Mouse (Mus musculus) cerebral cortex, adult 2 months (tissue): Measurements from ENCODE around the gene Ninj2.

Source experiments
- WGBS: fragments of 180-500 bp; shearing (Covaris S2); methylation state at CpG from one replicate; pipeline ENCODE4 v1.1.7; 2018; 5-methylcytosine and 5-hydroxymethylcytosine counted together

Gene Ninj2

GRCm38 (mm10) chr6:120094091-120094776 lies 1.1 kb downstream of the Ninj2 start:
- 78% methylated on average over 9 of the region's 9 CpGs for WGBS

GRCm38 (mm10) chr6:120095096-120095495 lies 1.9 kb downstream of the Ninj2 start:
- WGBS = 77% methylated on average over 5 of the region's 5 CpGs

GRCm38 (mm10) chr6:120095501-120095900 lies 2.4 kb downstream of the Ninj2 start:
- 77% methylated on average over 1 of the region's 1 CpGs for WGBS

GRCm38 (mm10) chr6:120099392-120099791 lies 6.2 kb downstream of the Ninj2 start:
- 31% methylated on average over 5 of the region's 5 CpGs for WGBS

GRCm38 (mm10) chr6:120101221-120101620 lies 8.1 kb downstream of the Ninj2 start:
- 40% methylated on average over 12 of the region's 12 CpGs for WGBS

GRCm38 (mm10) chr6:120101996-120102395 lies 8.8 kb downstream of the Ninj2 start:
- WGBS = 88% methylated on average over 6 of the region's 6 CpGs

GRCm38 (mm10) chr6:120103104-120103503 lies 10.0 kb downstream of the Ninj2 start:
- 35% methylated on average over 1 of the region's 1 CpGs for WGBS

GRCm38 (mm10) chr6:120107586-120107985 lies 14.4 kb downstream of the Ninj2 start:
- 71% methylated on average over 5 of the region's 5 CpGs for WGBS

GRCm38 (mm10) chr6:120108061-120108460 lies 14.9 kb downstream of the Ninj2 start:
- 77% methylated on average over 6 of the region's 6 CpGs for WGBS

GRCm38 (mm10) chr6:120109173-120109572 lies 16.0 kb downstream of the Ninj2 start:
- WGBS = 5% methylated on average over 7 of the region's 7 CpGs

- WGBS = 58% methylated on average over 5 of the region's 5 CpGs
These were observed 16.8 kb downstream of the Ninj2 start for GRCm38 (mm10) chr6:120109932-120110331.

GRCm38 (mm10) chr6:120110738-120111409 lies 17.7 kb downstream of the Ninj2 start:
- 87% methylated on average over 7 of the region's 7 CpGs for WGBS

- WGBS = 94% methylated on average over 3 of the region's 3 CpGs
These were observed 18.2 kb downstream of the Ninj2 start for GRCm38 (mm10) chr6:120111410-120111783.

GRCm38 (mm10) chr6:120111984-120112803 lies 19.0 kb downstream of the Ninj2 start:
- WGBS = 15% methylated on average over 22 of the region's 22 CpGs

GRCm38 (mm10) chr6:120113856-120114255 lies 20.7 kb downstream of the Ninj2 start:
- WGBS = 93% methylated on average over 3 of the region's 3 CpGs

GRCm38 (mm10) chr6:120114271-120114670 lies 21.1 kb downstream of the Ninj2 start:
- 77% methylated on average over 1 of the region's 1 CpGs for WGBS

GRCm38 (mm10) chr6:120114698-120115097 lies 21.5 kb downstream of the Ninj2 start:
- WGBS = 15% methylated on average over 7 of the region's 7 CpGs

GRCm38 (mm10) chr6:120115443-120115842 lies 22.3 kb downstream of the Ninj2 start:
- WGBS = 64% methylated on average over 3 of the region's 3 CpGs

GRCm38 (mm10) chr6:120119824-120120223 lies 26.7 kb downstream of the Ninj2 start:
- 94% methylated on average over 5 of the region's 5 CpGs for WGBS

GRCm38 (mm10) chr6:120124688-120125087 lies 31.5 kb downstream of the Ninj2 start:
- 91% methylated on average over 7 of the region's 7 CpGs for WGBS

GRCm38 (mm10) chr6:120126456-120126855 lies 33.3 kb downstream of the Ninj2 start:
- WGBS = 96% methylated on average over 8 of the region's 8 CpGs

- 99% methylated on average over 7 of the region's 7 CpGs for WGBS
These were observed 34.2 kb downstream of the Ninj2 start for GRCm38 (mm10) chr6:120127321-120127720.
